Mouse (Mus musculus) heart, adult 11 months (tissue): ENCODE results near the gene Ucp3.

Experiments used
- DNase-seq: peaks from one replicate; pipeline ENCODE4 v3.0.0; 2022

Ucp3 gene

GRCm38 (mm10) chr7:100501844-100502373, 29.1 kb downstream of the Ucp3 start:
- DNase-seq = no peak

- peak; percentile 91 for DNase-seq
Observed at GRCm38 (mm10) chr7:100502374-100502922, 29.7 kb downstream of the Ucp3 start.

GRCm38 (mm10) chr7:100503076-100503475, 30.3 kb downstream of the Ucp3 start:
- peak; percentile 93 for DNase-seq

DNA sequence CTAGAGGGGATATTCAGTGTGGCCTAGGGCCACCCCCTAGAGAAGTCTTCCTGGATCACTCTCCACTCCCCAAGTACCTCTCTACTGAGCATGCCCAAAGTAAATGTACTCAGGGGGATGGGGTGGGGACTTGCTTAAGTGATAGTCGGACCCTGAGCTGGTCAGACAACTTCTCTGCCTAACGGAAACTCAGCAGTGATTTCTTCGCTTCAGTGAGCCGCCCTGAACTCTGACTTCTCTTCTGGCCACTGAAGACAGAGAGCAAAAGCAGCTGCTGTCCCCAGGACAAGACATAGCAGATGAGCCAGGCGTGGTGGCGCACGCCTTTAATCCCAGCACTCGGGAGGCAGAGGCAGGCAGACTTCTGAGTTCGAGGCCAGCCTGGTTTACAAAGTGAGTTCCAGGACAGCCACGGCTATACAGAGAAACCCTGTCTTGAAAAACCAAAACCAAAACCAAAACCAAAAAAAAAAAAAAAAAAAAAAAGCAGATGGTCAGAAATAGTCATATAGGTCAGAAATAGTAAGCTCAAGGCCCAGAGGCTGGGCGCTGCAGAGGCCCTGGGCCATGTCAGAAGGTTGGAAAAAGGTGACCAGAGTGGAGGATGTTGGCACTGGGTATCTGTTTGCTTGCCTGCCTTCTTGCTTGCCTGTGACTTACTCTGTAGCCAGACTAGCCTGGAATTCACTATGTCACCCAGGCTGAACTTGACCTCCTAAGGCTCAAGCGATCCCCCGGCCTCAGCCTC, 32.1 kb downstream of the Ucp3 start:
- no peak for DNase-seq

DNA sequence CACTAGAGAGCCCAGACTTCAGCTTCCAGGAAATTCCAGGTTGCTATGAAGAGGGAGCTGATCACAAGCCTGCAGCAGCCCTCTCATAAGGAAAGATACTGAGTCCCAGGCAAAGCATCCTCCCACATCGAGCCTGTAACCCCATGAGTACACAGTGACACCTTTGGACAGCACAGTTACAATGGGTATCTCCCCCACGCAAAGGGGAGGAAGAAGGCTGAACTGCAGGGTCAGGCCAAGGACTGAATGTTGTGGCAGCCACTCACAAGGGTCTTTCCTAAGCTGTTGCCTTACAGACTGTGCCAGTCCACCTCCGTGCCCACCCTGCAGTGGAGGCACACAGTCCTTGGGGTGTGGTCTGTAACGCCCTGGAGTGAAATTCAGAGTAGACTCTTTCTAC, 33.7 kb downstream of the Ucp3 start:
- no peak for DNase-seq

- peak; percentile 91 for DNase-seq
Observed at GRCm38 (mm10) chr7:100508670-100509069, 35.9 kb downstream of the Ucp3 start.

- DNase-seq = no peak
Observed at GRCm38 (mm10) chr7:100511602-100512001, 38.8 kb downstream of the Ucp3 start.

- no peak for DNase-seq
Observed at GRCm38 (mm10) chr7:100514573-100514972, 41.8 kb downstream of the Ucp3 start, which contains the start of gene Dnajb13. Gene Dnajb13 (minus strand): TSS chr7:100514960.

- no peak for DNase-seq
Observed at GRCm38 (mm10) chr7:100520204-100520603, 47.4 kb downstream of the Ucp3 start.

GRCm38 (mm10) chr7:100520663-100521285, 48.0 kb downstream of the Ucp3 start:
- peak; percentile 93 for DNase-seq

GRCm38 (mm10) chr7:100522222-100522621, 49.4 kb downstream of the Ucp3 start:
- no peak for DNase-seq

DNA sequence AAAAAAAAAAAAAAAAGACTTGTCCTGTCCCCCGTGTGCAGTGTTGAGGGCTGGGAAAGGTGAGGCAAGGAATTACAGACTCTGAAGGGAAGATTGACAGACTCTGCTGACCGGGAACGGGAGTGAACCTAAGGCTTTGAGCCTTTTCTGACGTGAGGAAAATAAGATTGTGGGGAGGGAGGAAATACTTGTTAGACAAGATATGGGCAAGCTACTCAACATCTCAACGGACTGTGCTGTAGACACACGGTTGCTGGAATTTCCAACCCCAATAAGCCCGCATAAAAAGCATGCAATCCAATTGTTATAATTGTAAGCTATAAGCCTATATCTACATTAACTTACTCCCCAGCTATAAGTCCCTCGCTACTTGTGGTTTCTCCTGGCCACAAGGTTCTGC, 51.9 kb downstream of the Ucp3 start:
- DNase-seq = no peak

DNA sequence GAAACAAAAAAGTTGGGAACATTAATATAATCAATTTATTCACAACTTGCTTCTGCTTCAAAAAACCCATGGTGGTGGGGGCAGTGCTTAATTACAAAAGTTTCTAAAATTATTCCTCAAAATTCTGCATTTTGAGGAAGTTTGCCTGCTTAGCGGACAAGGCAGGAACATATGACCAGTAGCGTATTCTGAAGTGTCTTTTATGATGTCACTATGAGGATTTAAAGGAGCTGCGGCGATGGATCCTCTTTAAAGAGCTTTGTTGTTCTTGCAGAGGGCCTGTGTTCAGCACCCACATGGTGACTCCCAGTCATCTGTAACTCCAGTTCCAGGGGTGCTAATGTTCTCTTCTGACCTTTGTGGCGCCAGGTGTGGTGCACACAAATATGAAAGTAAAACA, 58.0 kb downstream of the Ucp3 start:
- no peak for DNase-seq

GRCm38 (mm10) chr7:100533503-100533902, 60.7 kb downstream of the Ucp3 start:
- DNase-seq = peak; percentile 86

GRCm38 (mm10) chr7:100534216-100534615, 61.4 kb downstream of the Ucp3 start:
- DNase-seq = peak; percentile 86

DNA sequence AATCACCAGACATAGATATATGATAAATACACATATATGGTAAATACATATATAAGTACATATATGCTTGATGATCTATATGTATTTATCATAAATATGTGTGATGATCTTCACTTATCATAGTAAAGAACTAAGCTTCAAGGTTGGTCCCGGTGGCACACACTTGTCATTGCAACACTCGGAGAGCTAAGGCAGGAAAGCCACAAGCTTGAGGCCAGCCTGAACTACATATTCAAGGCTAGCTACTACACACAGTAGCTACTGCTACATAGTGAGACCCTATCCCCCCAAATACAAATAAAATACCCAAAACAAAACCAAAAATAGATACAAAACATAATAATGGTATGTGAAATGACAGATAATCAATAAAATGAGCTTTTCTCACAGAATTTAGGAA, 63.0 kb downstream of the Ucp3 start:
- peak; percentile 80 for DNase-seq
